Mouse (Mus musculus) stomach, postnatal 0 days (tissue): ENCODE measurements around the gene Mrpl36. TPM values are rescaled to one million over a fixed set of nuclear protein-coding genes. Genes with fewer than 3 reads are reported as not detected.

Experiments used
- ATAC-seq: fragments of 200-750 bp; cut with Nextera tagmentation; 2 replicates; pipeline ENCODE4 v1.8.0; 2017; ENCODE audit not compliant: low FRiP score, low TSS enrichment
- DNase-seq: peaks from one replicate; pipeline ENCODE4 v3.0.0-alpha.2; 2016; ENCODE audit warnings: low spot score
- H3K27ac ChIP-seq: fragments of 300-500 bp; sonication (generic); replicated peaks from 2 replicates; pipeline ENCODE4 v1.5.1; 2014; ENCODE audit warnings: mild to moderate bottlenecking, control low read depth
- H3K27me3 ChIP-seq: fragments of 300-500 bp; sonication (generic); 2 replicates; pipeline ENCODE4 v1.6.1; 2014; ENCODE audit warnings: low read length; ENCODE audit not compliant: control insufficient read depth, insufficient read depth
- H3K36me3 ChIP-seq: fragments of 300-500 bp; sonication (generic); 2 replicates; pipeline ENCODE4 v1.6.1; 2014; ENCODE audit warnings: low read length, mixed read lengths; ENCODE audit not compliant: control insufficient read depth, insufficient read depth
- H3K4me1 ChIP-seq: fragments of 300-500 bp; sonication (generic); replicated peaks from 2 replicates; pipeline ENCODE4 v1.6.1; 2014; ENCODE audit warnings: antibody characterized with exemption; ENCODE audit not compliant: control insufficient read depth, insufficient read depth
- H3K4me2 ChIP-seq: fragments of 300-500 bp; sonication (generic); replicated peaks from 2 replicates; pipeline ENCODE4 v1.6.1; 2014; ENCODE audit warnings: low read depth, mild to moderate bottlenecking, control low read depth, moderate library complexity
- H3K4me3 ChIP-seq: fragments of 300-500 bp; sonication (generic); 2 replicates; pipeline ENCODE4 v1.5.1; 2014; ENCODE audit warnings: low read depth, low read length, control low read depth
- H3K9ac ChIP-seq: fragments of 300-500 bp; sonication (generic); 2 replicates; pipeline ENCODE4 v1.6.1; 2014; ENCODE audit warnings: mild to moderate bottlenecking, low read length, control low read depth, mixed read lengths
- H3K9me3 ChIP-seq: fragments of 300-500 bp; sonication (generic); 2 replicates; pipeline ENCODE4 v1.6.1; 2016; ENCODE audit warnings: low read length; ENCODE audit not compliant: control insufficient read depth
- CTCF ChIP-seq: IDR thresholded peaks from 2 replicates; pipeline ENCODE4 v1.5.1; 2016; ENCODE audit warnings: antibody characterized with exemption, low read depth, mild to moderate bottlenecking, moderate library complexity
- EP300 ChIP-seq: optimal IDR thresholded peaks from 2 replicates; pipeline ENCODE3; 2016; ENCODE audit warnings: antibody characterized with exemption
- WGBS: fragments of 180-500 bp; shearing (Covaris S2); extraction: QIAGEN DNeasy Blood & Tissue Kit; methylation state at CpG from one replicate; pipeline ENCODE4 v1.1.7; 2014; 5-methylcytosine and 5-hydroxymethylcytosine counted together
- polyA plus RNA-seq: library from polyadenylated mRNA; unstranded; fragments of >200 nt; fragmentation: Nextera tagmentation; extraction: Ambion mirVana; gene quantifications from 2 replicates; pipeline ENCODE4 v1.2.1, GENCODE M21; 2015

Mrpl36 gene
- polyA plus RNA-seq, 1 experiment from 2014 or later, result 133 TPM

DNA sequence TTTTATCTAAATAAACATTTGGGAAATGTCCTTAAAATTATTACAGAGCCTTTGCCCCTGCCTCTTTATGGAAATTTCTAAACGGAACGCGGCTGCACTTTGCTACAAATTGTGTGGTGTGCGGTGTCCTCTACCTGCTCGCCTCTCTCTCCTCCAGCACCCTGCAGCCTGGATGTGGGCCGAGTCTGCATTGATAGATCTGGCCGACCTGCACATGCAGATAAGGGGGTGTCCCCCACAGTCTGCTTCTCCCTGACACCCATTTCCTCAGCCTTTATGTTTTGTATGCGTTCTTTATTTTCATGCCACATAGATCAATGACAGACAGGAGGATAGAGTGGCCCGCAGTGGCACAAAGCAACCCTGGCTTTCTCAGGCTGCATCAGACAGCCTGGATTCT is 49.3 kb downstream of the Mrpl36 start:
- no peak overlapping the region for H3K4me2 ChIP-seq
- ATAC-seq, result no peak
- H3K27ac ChIP-seq, result no peak overlapping the region
- no peak for DNase-seq
- no peaks in the 10 kb centered on the region for H3K36me3 ChIP-seq
- TF ChIP-seq CTCF (no peak), EP300 (no peak)
- no peaks in the 10 kb centered on the region for H3K4me1 ChIP-seq
- no peak overlapping the region for H3K9ac ChIP-seq
- no peaks in the 10 kb centered on the region for H3K27me3 ChIP-seq
- no peak overlapping the region for H3K4me3 ChIP-seq
- 63% methylated on average over 9 of the region's 9 CpGs for WGBS
- H3K9me3 ChIP-seq, result no peaks in the 10 kb centered on the region

Other genes with a start within 250 kb of the Mrpl36 start
- gene Irx4, start 68.0 kb upstream of the Mrpl36 start, polyA plus RNA-seq, result not detected in 2 replicates
- gene Ndufs6, start within 50 bp of the Mrpl36 start, polyA plus RNA-seq, result 392 and 421 TPM in 2 replicates
- 8.5 and 8.6 TPM in 2 replicates for gene Lpcat1, start 138.7 kb downstream of the Mrpl36 start, polyA plus RNA-seq
- gene Slc6a3, start 208.2 kb downstream of the Mrpl36 start, polyA plus RNA-seq, result 0.05 TPM in 1 of 2 replicates, not detected in the other